Mouse (Mus musculus): ENCODE measurements around the gene Des. TPM values are rescaled to one million over a fixed set of nuclear protein-coding genes. Genes with fewer than 3 reads are reported as not detected.

The Des gene
- polyA plus RNA-seq, 1 experiment: 185 TPM

DNA sequence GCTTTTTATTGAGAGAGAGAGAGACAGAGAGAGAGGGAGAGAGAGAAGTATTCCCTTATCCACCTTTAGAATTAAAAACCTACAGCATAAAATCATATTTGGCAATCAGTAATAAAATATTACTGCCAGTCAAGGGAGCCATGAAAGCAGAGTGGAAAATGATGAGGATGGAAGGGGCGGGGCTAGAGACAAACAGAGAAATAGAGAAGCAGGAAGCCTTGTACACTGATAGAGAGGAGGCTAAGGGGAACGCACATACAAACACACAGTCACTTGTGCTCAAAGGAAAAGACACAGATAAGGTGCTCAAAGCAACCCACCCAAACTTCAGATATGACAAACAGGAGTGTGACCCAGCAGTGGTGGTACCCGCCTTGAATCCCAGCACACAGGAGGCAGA lies 3.7 kb downstream of the Des start:
- H3K4me3 ChIP-seq (replicated peaks; ENCODE audit: extremely low read depth, low read depth, low read length): no peak overlapping the region
- no peak for TF ChIP-seq CTCF (IDR thresholded peaks at IDR 0.05; ENCODE audit: insufficient read depth, low read length)
- 74% methylated on average over 3 of the region's 3 CpGs for WGBS
- no peak for DNase-seq
- H3K4me1 ChIP-seq (ENCODE audit: control insufficient read depth, insufficient read depth, low read length): 0 out of 2 replicates have a peak, but pooled peaks cover 2% of the 10 kb centered on the region

DNA sequence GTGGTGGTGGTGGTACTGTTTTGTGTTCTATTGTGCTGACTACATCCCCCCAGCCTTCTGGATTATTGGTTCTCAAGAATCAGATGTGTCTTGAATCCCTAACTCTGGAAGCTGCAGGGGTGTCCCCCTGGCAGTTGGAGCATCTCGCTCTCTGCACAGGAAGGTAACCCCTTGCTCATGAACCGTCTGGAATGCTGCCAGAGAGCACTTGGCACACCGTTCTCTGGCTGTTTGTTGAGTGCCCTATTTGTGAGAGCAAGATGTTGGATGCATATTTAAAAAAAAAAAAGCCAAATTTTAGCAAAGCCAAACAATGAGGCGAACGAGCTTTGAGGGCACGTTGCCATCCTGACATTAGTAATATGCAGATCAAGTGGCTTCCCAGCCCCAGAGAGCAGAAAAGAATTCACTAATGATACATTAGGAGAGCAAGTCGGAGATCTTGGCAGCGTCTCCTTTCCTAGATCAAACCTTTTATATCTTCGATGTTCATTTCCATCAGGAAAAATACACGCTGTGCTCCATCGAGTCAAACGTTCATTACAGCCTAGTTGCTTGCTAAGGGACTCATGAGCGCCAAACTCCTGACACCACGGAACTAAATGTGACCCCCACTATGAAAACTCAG lies 5.5 kb downstream of the Des start:
- TF ChIP-seq CTCF (IDR thresholded peaks at IDR 0.05; ENCODE audit: insufficient read depth, low read length): no peak
- TF ChIP-seq POLR2A (IDR thresholded peaks at IDR 0.05; ENCODE audit: borderline replicate concordance, extremely low read depth, low read depth, low read length): no peak
- Histone ChIP-seq H3K4me1 (ENCODE audit: control insufficient read depth, insufficient read depth, low read length) (no peaks in the 10 kb centered on the region), H3K4me3 (replicated peaks; ENCODE audit: extremely low read depth, low read depth, low read length) (no peak overlapping the region)
- no peak for DNase-seq
- WGBS: 65% methylated on average over 14 of the region's 14 CpGs

DNA sequence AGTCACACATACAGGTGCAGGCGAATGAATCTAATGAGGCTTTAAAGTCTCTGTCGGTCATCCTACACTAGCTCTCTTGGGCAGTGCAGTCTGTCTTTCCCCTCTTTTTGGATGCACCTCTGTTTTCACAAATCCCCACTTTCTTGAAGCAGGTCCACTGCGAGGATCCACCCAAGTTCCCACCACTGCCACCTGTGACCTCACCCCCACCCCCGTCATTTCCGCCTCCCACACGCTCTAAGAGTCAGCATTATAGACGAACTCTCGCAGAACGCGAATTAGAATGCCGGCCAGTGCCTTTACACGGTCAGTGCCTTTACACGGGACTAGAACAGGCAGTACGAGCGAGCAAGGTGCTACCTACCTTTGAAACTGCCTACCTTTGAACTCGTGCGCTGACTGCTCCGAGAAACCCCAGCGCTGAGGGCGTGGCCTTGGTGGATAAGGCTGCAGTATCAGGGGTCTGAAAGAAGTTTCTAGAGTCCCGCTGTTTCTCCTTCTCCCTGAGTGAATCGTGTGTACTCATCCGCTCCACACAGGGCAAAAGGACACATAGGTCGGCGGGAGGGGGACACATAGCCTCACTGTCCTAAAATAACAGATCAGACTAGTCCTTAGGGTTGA lies 9.3 kb downstream of the Des start:
- no peak for DNase-seq
- 44% methylated on average over 25 of the region's 25 CpGs for WGBS
- no peak overlapping the region for H3K4me3 ChIP-seq (replicated peaks; ENCODE audit: extremely low read depth, low read depth, low read length)
- H3K4me1 ChIP-seq (ENCODE audit: control insufficient read depth, insufficient read depth, low read length): no peaks in the 10 kb centered on the region
- TF ChIP-seq POLR2A (IDR thresholded peaks at IDR 0.05; ENCODE audit: borderline replicate concordance, extremely low read depth, low read depth, low read length) (no peak), CTCF (IDR thresholded peaks at IDR 0.05; ENCODE audit: insufficient read depth, low read length) (no peak)

DNA sequence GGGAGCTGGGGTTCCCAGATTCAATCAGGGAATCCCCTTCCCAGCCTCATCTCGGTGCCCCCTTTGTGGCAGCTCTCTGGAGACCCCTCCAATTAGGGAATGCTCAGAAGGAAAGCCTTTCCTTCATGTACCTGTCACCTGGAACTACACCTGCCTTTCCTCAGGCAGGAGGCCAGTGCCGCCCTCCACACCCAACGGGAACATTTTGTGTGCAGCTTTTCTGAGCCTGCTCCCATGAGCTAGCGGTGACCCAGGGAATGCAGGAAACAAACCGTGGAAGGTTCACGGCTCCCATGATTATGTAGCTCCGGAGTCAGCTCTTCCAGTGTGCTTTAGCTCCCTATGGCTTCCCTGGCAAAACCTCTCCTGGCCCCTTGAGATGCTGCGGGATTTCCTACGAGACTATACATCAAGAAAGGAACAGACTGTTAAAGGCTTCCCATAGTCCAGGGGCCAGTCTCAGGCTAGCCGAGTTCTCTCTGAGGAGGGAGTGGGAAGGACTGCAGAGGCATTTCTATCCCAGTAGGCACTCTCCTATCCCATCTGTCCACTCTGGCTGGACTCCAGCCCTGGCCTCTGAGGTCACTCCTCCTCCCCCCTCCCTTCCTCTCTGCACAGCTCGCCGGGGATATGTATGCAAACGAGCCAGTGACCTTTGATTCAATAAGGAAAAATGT lies 10.0 kb downstream of the Des start:
- Histone ChIP-seq H3K4me3 (replicated peaks; ENCODE audit: extremely low read depth, low read depth, low read length) (no peak overlapping the region), H3K4me1 (ENCODE audit: control insufficient read depth, insufficient read depth, low read length) (no peaks in the 10 kb centered on the region)
- 35% methylated on average over 13 of the region's 13 CpGs for WGBS
- TF ChIP-seq CTCF (IDR thresholded peaks at IDR 0.05; ENCODE audit: insufficient read depth, low read length): no peak
- no peak for TF ChIP-seq POLR2A (IDR thresholded peaks at IDR 0.05; ENCODE audit: borderline replicate concordance, extremely low read depth, low read depth, low read length)
- no peak for DNase-seq

DNA sequence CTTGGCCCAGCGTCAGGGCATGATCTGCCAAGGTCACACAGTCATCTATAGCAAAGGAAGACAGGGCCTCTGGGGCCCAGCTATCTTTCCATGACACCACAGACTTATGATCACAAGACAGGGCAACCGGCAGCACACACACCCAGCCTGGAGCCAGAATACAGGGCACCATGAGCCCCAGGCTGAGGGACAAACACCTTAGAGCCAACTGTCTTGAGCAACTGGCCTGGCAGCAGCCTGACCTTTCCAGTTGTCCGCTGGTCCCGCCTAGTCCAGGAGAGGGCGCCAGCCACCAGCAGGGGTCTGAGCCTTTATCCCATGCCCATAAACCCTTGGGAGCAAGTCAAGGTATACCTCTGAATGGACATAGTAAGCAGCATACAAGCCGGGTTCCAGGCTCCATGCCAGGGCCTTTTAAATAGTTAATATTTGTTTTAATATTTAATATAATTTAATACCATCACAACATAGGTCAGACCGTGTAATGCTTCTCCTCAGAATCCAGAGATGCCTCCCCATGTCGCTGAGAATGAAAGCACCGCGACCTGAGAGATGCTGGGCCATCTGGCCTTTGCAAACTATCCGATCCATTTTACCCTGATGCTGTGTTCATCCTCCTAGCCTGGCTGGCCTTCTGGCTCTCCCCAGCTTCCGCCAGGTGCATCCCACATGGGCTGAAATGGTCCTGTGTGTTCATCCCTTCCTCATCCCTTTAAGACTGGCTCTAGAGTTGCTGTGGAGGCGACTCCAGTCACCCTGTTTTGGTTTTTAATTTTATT lies 11.4 kb downstream of the Des start:
- Histone ChIP-seq H3K4me3 (replicated peaks; ENCODE audit: extremely low read depth, low read depth, low read length) (no peak overlapping the region), H3K4me1 (ENCODE audit: control insufficient read depth, insufficient read depth, low read length) (no peaks in the 10 kb centered on the region)
- 53% methylated on average over 13 of the region's 13 CpGs for WGBS
- no peak for DNase-seq
- TF ChIP-seq POLR2A (IDR thresholded peaks at IDR 0.05; ENCODE audit: borderline replicate concordance, extremely low read depth, low read depth, low read length): no peak
- peak; percentile 43 for TF ChIP-seq CTCF (IDR thresholded peaks at IDR 0.05; ENCODE audit: insufficient read depth, low read length)

DNA sequence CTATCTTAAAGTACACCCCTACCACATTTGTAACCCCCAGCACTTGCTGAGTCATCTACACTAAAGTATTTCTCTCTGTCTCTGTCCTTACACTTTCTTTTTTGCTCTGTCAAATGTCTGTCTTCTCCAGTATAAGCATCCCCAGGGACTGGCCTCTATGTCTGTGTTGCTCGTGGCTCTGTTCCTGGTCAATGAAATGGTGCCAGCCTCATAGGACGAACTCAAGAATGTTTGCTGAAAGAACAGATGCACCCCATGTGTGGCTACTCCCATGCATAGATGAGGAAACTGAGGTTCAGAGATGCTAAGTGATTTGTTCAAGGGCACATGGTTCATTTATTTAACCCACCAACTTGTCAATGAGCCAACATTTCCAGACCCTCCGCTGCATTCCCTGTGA lies 12.3 kb downstream of the Des start:
- TF ChIP-seq CTCF (IDR thresholded peaks at IDR 0.05; ENCODE audit: insufficient read depth, low read length): no peak
- no peak for TF ChIP-seq POLR2A (IDR thresholded peaks at IDR 0.05; ENCODE audit: borderline replicate concordance, extremely low read depth, low read depth, low read length)
- no peak overlapping the region for H3K4me3 ChIP-seq (replicated peaks; ENCODE audit: extremely low read depth, low read depth, low read length)
- DNase-seq: no peak
- 65% methylated on average over 3 of the region's 3 CpGs for WGBS
- H3K4me1 ChIP-seq (ENCODE audit: control insufficient read depth, insufficient read depth, low read length): no peaks in the 10 kb centered on the region

DNA sequence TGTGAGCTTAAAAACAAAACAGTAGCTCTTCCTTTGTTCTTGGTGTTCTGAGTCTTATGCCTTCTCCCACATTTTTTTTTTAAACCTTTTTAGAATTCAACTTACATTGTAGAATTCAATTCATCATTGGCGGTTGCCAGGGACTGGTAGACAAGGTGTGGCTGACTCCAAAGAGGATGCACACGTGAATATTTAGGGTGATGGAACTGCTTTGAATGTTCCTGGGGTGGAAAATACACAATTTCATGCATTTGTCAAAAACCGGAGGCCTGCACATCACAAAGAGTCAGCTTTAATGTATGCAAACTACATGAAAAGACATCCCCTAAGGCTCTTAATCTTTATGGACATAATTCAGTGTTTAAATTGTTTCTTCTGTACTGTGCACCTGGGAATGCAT lies 13.1 kb downstream of the Des start:
- H3K4me3 ChIP-seq (replicated peaks; ENCODE audit: extremely low read depth, low read depth, low read length): no peak overlapping the region
- DNase-seq: no peak
- TF ChIP-seq POLR2A (IDR thresholded peaks at IDR 0.05; ENCODE audit: borderline replicate concordance, extremely low read depth, low read depth, low read length): no peak
- TF ChIP-seq CTCF (IDR thresholded peaks at IDR 0.05; ENCODE audit: insufficient read depth, low read length): no peak
- WGBS: 75% methylated on average over 3 of the region's 3 CpGs
- no peaks in the 10 kb centered on the region for H3K4me1 ChIP-seq (ENCODE audit: control insufficient read depth, insufficient read depth, low read length)

DNA sequence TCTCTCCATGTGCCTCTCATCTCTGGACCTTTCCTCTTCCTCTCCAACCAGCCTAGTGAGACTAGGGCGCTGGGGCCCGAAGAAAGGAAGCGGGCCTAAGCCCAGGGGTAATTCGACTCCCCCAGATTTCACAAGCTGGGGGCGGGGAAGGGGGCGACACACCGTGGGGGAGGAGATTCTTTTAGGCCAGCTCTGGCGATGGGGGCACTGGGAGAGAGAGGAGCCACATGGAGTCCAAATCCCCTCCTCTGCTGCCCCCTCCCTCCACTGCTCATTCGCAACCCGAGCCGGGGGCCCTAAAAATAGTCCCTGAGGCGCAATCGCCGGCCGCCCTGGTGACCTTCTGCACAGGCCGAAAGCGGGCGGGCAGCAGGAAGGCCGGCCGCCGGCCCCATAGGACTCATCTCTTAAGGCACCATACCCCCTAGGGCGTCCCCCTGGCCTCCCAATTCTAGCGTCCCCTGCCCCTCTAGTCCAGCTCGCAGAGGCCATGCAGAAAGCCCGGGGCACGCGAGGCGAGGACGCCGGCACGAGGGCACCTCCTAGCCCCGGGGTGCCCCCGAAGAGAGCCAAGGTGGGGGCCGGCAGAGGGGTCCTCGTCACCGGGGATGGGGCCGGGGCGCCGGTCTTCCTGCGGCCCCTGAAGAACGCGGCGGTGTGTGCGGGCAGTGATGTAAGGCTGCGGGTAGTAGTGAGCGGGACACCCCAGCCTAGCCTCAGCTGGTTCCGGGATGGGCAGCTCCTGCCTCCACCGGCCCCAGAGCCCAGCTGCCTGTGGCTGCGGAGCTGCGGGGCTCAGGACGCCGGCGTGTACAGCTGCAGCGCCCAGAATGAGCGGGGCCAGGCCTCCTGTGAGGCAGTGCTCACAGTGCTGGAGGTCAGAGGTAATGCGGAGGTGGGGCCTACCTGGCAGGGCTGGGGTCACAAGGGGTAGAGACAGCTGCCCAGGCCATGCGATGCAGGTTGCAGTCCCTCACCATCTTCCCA lies 15.1 kb downstream of the Des start, which contains the start of gene Speg:
Gene Speg (plus strand): TSS at position 348 of the 987 bp plus-strand sequence.
- Histone ChIP-seq H3K4me3 (replicated peaks; ENCODE audit: extremely low read depth, low read depth, low read length) (no peak within 1 kb of the TSS), H3K4me1 (ENCODE audit: control insufficient read depth, insufficient read depth, low read length) (no peaks in the 10 kb centered on the region)
- WGBS: 17% methylated on average over 57 of the region's 57 CpGs
- no peak for TF ChIP-seq CTCF (IDR thresholded peaks at IDR 0.05; ENCODE audit: insufficient read depth, low read length)
- no peak for TF ChIP-seq POLR2A (IDR thresholded peaks at IDR 0.05; ENCODE audit: borderline replicate concordance, extremely low read depth, low read depth, low read length)
- DNase-seq: no peak
